Mouse (Mus musculus): Measurements from ENCODE around the gene Morn1.

The Morn1 gene

DNA sequence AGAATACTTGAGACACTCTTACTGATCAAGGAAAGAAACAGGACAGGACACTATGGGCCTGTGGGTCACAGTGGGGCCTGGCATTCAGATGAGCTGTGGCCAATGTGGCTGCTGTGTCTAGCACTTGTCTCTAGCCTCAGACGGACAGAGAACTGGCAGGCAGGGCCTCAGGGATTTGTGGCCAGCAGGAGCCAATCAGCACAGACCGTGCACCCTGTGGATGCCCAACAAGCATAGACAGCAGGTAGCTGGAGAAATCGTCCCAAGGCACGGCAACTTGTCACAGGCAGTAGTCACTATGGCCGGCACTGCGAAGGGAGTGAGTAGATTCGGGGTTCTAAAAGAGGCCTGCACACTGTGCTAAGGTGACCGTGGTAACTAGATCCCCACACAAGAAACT lies 77.3 kb downstream of the Morn1 start:
- no peak for DNase-seq

- DNase-seq, result peak; percentile 88
Observed at GRCm38 (mm10) chr4:155164550-155164949, 78.2 kb downstream of the Morn1 start.

DNA sequence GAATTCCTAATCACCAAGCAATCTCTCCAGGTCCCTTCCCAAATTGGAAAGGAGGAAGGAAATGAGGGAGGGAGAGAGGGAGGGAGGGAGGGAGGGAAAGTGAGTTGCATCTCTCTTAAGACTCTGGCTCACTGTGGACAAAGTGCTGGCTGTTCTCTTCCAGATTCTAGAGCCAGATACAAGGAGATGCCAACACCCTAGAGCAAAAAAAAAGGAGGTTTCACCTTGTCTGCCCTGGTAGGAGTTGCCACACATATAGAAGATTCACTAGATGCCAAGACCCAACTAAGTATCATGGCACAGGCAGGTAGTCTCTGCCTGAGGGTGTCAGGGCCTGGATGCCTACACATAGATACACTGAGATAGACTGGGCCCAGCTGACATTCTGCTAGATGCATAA lies 79.5 kb downstream of the Morn1 start:
- no peak for DNase-seq

DNA sequence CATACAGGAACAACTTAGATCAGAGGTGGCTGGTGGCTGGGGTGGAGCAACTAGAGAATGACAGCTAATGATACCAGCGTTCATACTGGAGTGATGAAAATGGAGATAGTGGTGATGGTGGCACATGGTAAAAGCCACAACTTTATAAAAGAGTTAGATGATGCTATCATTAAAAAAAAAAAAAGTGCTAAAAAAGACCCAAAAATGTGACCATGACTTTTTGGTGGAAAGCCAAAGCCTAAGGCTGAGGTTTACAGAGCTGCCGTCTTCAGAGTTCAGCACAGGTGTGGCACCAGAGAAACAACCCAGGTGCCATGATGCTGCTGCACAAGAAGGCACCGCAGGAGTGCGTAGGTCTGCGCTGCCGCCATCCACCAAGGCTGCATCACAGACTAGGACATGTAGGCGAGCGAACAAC lies 82.5 kb downstream of the Morn1 start:
- DNase-seq, result no peak

DNA sequence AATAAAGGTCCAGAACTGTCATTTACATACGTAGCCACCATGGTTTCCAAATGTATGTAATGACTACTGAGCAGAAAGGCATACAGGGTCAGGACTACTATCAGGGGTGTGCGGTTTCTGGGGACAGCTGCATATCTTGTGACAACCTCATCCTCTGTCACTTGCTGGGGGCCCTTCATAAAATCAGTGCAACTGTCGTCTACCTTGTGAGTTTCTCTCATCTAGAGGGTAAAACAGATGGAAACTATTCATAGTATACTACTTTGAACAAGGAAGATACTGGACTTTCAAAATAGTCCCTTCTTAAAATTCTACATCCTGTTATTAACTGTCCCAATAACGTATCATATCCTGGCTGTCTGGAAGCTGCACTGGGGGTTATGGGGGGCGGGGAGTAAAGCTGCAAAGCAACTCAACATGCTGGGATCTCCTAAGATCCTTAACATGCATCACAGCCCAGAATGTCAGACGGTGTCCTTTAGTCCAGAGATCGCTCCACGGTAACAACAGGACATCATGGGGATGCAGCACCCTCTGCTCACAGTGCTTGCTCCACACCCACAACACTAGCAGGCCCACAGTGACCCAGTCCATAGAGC lies 84.3 kb downstream of the Morn1 start:
- peak; percentile 51 for DNase-seq

- DNase-seq, result no peak
Observed at GRCm38 (mm10) chr4:155171961-155172533, 85.7 kb downstream of the Morn1 start.

DNA sequence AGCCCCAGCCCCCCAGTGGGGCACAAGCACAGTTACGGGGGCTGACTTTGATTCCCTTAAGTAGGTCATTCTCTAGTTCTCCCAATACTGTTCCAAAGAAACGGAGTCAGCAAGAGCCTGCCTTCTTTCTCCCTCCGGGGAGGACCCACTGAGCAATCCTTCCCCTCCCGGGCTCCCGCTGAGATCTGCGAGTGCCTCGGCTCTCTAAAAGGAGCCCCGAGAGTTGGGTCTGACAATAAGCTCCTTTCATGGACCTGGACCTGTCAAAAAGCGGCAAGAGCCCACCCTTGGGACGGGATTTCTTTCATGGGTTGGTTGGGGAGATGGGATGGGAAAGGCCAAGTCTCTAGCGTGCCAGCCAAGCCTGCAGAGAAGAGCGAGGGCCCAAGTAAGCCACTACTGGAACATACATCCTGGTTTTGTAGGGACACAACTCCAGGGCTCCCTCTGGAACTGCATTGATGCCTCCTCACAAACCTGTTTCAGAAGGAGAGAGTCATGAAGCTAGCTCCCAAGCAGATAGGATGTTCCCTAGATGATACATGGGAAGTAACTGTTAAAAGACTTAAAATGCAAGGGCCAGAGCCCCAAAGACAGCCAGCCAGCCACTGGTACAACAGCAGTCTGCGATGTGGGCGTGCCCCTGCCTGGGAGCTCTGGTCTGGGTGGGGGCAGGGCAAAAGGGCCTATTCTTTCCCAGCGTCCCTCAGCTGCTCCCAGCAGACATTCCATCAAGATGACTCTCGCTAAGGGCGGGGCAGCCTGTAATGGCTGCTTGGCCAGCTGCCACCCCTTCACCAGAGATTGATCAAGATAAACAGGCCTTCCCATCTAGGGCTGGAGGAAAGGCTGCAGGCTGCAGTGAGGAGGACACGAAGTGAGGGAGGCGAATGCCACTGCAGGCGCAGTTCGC lies 86.8 kb downstream of the Morn1 start:
- peak; percentile 98 for DNase-seq

GRCm38 (mm10) chr4:155173822-155174785 lies 87.7 kb downstream of the Morn1 start:
- peak; percentile 54 for DNase-seq

- DNase-seq, result no peak
Observed at GRCm38 (mm10) chr4:155176210-155176609, 89.8 kb downstream of the Morn1 start.

DNA sequence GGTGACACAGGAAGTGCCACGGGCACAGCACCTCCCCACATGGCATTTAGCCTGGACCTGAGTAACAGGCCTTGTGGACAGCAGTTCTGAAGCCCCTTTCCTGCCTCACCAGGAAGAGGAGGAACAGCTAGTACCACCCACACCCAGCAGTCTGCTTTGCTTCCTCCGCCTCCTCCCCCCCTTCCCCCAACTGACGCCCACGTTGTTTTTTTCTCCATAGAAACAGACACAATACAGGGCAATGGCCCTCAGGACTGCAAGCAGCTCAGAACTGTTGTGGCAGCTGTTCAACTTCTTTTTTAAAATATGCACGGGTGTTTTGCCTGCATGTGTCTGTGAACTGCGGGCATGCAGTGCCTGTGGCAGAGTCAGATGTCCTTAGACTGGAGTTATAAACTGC lies 91.9 kb downstream of the Morn1 start:
- peak; percentile 80 for DNase-seq

DNA sequence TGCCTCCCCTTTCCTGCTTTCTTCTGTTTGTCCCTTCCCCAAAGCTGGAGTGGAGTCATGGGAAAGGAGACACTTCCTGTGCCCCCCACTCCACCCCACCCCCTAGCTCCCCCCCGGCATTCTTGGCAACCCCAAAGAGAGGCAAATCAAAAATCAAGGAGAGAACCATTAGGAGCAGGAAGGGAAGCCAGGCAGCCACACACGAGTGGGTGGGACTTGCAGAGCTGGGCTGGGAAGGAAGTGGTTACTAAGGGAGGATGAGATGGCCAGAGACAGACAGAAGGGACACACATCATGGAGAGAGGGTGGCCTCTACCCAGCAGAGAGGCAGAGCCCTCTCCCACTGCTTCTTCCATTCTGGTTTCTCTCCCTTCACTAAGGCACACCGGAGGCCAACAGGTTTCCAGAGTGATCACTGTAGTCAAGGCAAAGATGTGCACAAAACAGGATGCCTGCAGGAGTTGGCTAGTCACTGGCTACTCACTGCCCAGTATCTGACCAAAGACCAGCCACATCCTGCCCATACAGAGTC lies 92.7 kb downstream of the Morn1 start:
- peak; percentile 69 for DNase-seq

DNA sequence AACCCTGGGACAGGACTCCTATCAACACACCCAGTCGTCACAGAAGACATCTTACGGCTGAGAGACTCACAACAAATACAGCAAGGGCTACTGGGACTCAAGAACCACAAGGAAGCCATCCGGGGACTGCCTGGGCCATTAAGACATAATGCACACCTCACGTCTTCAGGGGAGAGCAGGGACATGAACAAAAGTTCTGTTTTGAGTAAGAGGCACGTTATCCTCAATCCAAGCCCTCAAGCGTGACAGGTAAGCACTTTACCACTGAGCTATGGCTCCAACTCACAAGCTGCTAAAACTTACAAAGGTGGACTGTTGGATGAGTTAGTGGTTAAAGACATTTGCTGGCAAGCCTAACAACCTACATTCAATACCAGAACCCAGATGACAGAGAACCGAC lies 96.8 kb downstream of the Morn1 start:
- no peak for DNase-seq

- no peak for DNase-seq
Observed at GRCm38 (mm10) chr4:155184248-155185070, 98.1 kb downstream of the Morn1 start.

- DNase-seq, result no peak
Observed at GRCm38 (mm10) chr4:155185845-155186244, 99.5 kb downstream of the Morn1 start.

DNA sequence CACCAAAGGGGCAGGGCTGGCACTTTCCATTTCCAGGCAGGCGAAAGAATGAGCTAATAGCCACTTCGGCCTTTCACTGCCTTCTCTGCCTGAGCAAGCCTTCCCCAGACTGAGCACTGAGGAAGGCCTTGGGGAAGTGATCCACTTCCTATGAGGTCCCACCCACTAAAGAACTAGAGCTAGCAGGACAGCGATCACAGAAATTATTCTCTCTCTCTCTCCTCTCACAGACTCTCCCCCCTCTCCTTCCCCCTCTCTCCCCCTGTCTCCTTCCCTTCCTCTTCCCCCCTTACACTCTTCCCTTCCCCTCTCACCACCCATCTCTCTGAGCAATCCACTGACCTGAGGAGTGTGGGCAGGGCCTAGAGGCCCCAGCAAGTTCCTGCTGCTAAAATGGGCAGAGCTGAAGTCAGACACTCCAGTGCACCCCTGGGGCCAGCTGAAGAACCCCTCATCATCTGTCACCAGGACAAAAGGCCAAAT lies 100.9 kb downstream of the Morn1 start:
- DNase-seq, result peak; percentile 46

GRCm38 (mm10) chr4:155188341-155188740 lies 102.0 kb downstream of the Morn1 start:
- DNase-seq, result no peak

DNA sequence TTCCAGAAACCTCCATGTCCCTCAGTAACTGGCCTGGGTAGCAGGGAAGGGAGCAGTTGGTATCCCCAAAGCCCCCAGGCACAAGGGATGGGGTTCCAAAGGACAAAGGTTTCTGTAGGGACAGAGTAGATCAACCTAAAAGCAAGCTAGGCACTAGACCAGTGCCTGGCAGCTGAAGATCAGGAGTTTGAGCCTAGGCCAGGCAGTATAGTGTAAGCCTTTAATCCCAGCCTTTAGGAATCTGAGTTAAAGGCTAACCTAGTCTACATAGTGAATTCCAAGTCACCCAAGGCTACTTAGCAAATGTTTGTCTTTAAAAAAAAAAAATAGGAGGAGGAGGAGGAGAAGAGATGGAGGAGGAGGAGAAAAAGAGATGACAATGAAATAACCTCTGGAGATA lies 102.4 kb downstream of the Morn1 start:
- no peak for DNase-seq

GRCm38 (mm10) chr4:155189711-155190139 lies 103.3 kb downstream of the Morn1 start:
- peak; percentile 61 for DNase-seq

DNA sequence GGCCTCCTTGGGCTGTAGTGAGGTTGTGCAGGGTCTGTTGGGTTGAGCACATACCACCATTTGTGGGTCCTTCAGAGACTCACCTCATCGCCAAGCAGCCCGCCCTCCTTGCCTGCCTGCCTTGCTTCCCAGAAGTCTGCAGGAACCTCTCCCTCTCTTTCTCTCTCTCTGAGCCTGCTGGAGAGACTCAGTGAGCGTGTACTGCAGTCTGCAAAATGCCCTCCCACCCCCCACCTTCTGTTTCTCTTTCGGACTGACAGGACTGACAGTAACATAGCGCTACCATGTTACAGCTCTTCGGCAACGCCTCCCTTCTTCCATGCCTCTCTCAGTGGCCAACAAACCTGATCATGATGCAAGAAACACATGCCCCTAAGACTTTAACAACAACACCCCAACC lies 103.9 kb downstream of the Morn1 start:
- no peak for DNase-seq

Data from kidney, postnatal 10 days (tissue).